Mouse (Mus musculus) lung, postnatal 10 days (tissue): ENCODE data around the gene Arrdc1.

Experiments used
- DNase-seq: peaks from one replicate; pipeline ENCODE4 v3.0.0; 2021

Arrdc1 gene

GRCm38 (mm10) chr2:24923561-24923960 is 11.5 kb downstream of the Arrdc1 start:
- peak; percentile 34 for DNase-seq

GRCm38 (mm10) chr2:24919839-24920175 is 15.2 kb downstream of the Arrdc1 start:
- no peak for DNase-seq

- DNase-seq, result peak; percentile 95
These were observed 15.9 kb downstream of the Arrdc1 start, which contains the start of gene Ehmt1 for GRCm38 (mm10) chr2:24918930-24919838. Ehmt1 (minus strand) TSS chr2:24919614.

GRCm38 (mm10) chr2:24914762-24915161 is 20.3 kb downstream of the Arrdc1 start:
- DNase-seq, result no peak

GRCm38 (mm10) chr2:24912589-24912988 is 22.5 kb downstream of the Arrdc1 start:
- no peak for DNase-seq

- no peak for DNase-seq
These were observed 22.9 kb downstream of the Arrdc1 start for GRCm38 (mm10) chr2:24912189-24912588.

GRCm38 (mm10) chr2:24910481-24910880 is 24.6 kb downstream of the Arrdc1 start:
- DNase-seq, result no peak

GRCm38 (mm10) chr2:24905653-24906155 is 29.3 kb downstream of the Arrdc1 start:
- no peak for DNase-seq

- DNase-seq, result no peak
These were observed 30.0 kb downstream of the Arrdc1 start for GRCm38 (mm10) chr2:24904823-24905652.

- DNase-seq, result no peak
These were observed 32.1 kb downstream of the Arrdc1 start for GRCm38 (mm10) chr2:24902999-24903398.

GRCm38 (mm10) chr2:24901055-24901454 is 34.0 kb downstream of the Arrdc1 start:
- DNase-seq, result no peak

- DNase-seq, result no peak
These were observed 35.8 kb downstream of the Arrdc1 start for GRCm38 (mm10) chr2:24899292-24899691.

GRCm38 (mm10) chr2:24896761-24897160 is 38.3 kb downstream of the Arrdc1 start:
- DNase-seq, result no peak

GRCm38 (mm10) chr2:24894211-24894610 is 40.8 kb downstream of the Arrdc1 start:
- no peak for DNase-seq

- no peak for DNase-seq
These were observed 42.7 kb downstream of the Arrdc1 start for GRCm38 (mm10) chr2:24892318-24892717.

GRCm38 (mm10) chr2:24890541-24891447 is 44.3 kb downstream of the Arrdc1 start:
- no peak for DNase-seq

- peak; percentile 24 for DNase-seq
These were observed 46.2 kb downstream of the Arrdc1 start for GRCm38 (mm10) chr2:24888895-24889294.

- no peak for DNase-seq
These were observed 54.4 kb downstream of the Arrdc1 start for GRCm38 (mm10) chr2:24880686-24881085.
